Mouse (Mus musculus): Measurements from ENCODE around the gene Nrxn1. TPM values are rescaled to one million over a fixed set of nuclear protein-coding genes. Genes with fewer than 3 reads are reported as not detected.

Gene Nrxn1
- total RNA-seq, 2 experiments from 2014 or later, result 0.91 to 1.2 TPM

DNA sequence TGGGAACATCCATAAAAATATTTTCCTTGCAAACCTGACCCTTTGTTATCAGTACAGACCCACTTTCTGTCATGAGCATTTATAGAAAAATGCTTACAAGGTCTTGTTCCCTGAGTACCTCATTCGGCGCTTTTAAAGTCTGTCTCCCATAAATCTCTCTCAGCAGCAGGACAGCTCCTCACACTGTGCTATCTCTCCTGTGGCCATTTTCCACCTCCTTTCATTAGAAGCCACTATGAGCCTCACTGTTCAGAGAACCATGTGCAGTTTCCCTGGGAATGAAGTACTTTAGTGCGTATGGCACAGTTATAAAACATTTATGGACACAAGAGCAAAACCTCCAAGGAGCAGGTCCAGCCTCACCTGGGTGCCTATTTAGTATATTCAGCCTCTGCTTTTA, 1014.4 kb downstream of the Nrxn1 start:
- no peak for DNase-seq

DNA sequence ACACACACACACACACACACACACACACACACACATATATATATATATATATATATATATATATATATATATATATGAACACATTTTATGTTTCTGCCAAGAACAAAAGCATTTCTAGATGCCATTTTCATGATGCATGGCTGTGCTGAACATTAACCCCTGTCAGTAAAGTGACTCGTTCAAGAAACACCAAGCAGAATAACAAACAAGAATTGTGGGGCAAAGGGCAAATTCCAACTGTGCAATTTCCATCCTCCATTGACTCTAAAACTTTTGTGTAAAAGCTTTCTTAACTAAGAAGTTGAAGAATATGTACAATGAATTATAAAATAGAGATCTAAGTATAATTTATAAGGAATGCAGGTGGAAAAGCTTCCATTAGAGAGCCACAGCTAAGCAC, 1030.0 kb downstream of the Nrxn1 start:
- DNase-seq, result no peak

- no peak for DNase-seq
Observed at GRCm38 (mm10) chr17:90060872-90061271, 1032.0 kb downstream of the Nrxn1 start.

DNA sequence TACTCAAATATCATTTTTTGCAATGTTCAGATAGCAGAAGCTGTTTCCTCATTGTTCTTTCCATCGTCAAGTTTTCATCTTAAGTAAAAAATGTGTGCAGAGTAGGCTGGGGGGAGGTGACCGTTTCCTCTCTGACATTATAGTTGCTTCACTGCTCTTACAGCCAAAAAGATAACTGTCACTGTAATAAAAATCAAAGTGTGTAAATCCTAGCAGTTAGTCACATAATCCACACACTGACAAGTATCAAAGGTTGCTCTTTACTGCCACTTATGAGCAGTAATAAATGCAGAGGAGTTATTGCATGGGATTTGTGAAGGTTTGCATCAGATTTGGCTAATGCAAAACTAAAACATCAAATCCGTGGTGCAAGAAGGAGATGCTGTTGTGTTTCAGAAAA, 1032.7 kb downstream of the Nrxn1 start:
- DNase-seq, result no peak

GRCm38 (mm10) chr17:90059320-90060111, 1033.4 kb downstream of the Nrxn1 start:
- no peak for DNase-seq

GRCm38 (mm10) chr17:90054312-90054711, 1038.6 kb downstream of the Nrxn1 start:
- DNase-seq, result no peak

GRCm38 (mm10) chr17:90039316-90039715, 1053.6 kb downstream of the Nrxn1 start:
- DNase-seq, result no peak

- DNase-seq, result no peak
Observed at GRCm38 (mm10) chr17:90032416-90032815, 1060.5 kb downstream of the Nrxn1 start.

DNA sequence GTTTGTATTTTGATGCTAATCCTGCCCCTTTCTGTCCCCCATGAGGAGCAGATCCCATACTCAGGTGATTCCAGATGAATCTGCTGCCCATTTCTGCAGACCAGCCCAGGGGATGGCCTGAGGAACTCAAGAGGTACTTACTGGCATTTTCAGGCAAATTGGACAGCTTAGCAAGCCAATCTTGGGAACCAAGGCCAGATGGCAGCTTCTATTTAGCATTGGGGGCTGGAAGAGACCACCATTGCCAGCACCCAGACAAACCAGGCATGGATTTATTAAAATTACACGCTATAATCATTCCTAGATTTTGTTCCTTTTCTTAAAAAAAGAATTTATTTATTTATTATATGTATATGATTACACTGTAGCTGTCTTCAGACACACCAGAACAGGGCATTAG, 1076.2 kb downstream of the Nrxn1 start:
- DNase-seq, result no peak

GRCm38 (mm10) chr17:90011761-90012160, 1081.1 kb downstream of the Nrxn1 start:
- no peak for DNase-seq

GRCm38 (mm10) chr17:90007438-90008109, 1085.3 kb downstream of the Nrxn1 start:
- peak; percentile 39 for DNase-seq

- DNase-seq, result no peak
Observed at GRCm38 (mm10) chr17:89990651-89991050, 1102.2 kb downstream of the Nrxn1 start.

Small RNA genes lying within 50 kb of the gene (microRNA-seq; reads per million reads assigned to microRNA genes)
- gene Gm24510 (0 reads per million in 2 experiments), gene Gm27475 (0 reads per million in 2 experiments), gene Gm47307 (0 reads per million in 2 experiments)

All from heart, postnatal 4 days (tissue).